Comparison of ENCODE assay signal across 19 mouse cellular contexts in genomic region chr2:158302807-158303206, GRCm38 (mm10). TPM values are rescaled to one million over a fixed set of nuclear protein-coding genes. Genes with fewer than 3 reads are reported as not detected.
"Had no signal": no experiment of that assay in that cellular context is flagged by ENCODE, and none has a peak within 500 bp of the region (broad histone marks: within the 10 kb centered on the region; RNA-seq: fewer than 3 reads in every experiment).

No protein-coding gene starts in this region.

- H3K4me3 ChIP-seq: limb, embryonic 15.5 days; midbrain, embryonic 13.5 days had no signal

- H3K27me3 ChIP-seq: limb, embryonic 15.5 days; midbrain, embryonic 13.5 days had no signal

- H3K27ac ChIP-seq: kidney, postnatal 0 days; limb, embryonic 15.5 days; midbrain, embryonic 13.5 days had no signal

- DNase-seq: kidney, adult 9 months; layer of hippocampus, adult 9-11 months; layer of hippocampus, postnatal 36 days; lung, adult 2 months; lung, postnatal 36 days; spleen, adult 18-20 months; thymus, adult 2 months; thymus, postnatal 25 days had no signal

- H3K9me3 ChIP-seq: limb, embryonic 15.5 days; midbrain, embryonic 13.5 days had no signal

- H3K9ac ChIP-seq: limb, embryonic 15.5 days; midbrain, embryonic 13.5 days had no signal

- H3K4me1 ChIP-seq: midbrain, embryonic 13.5 days had no signal

- H3K4me2 ChIP-seq: limb, embryonic 15.5 days; midbrain, embryonic 13.5 days had no signal

- H3K36me3 ChIP-seq: limb, embryonic 15.5 days; midbrain, embryonic 13.5 days had no signal

- ATAC-seq: intestine, embryonic 16.5 days; lung, postnatal 0 days; midbrain, embryonic 13.5 days had no signal

RNA-seq across cellular contexts. Expression of gene Bpi, which starts 44.9 kb away (rescaled TPM):
- total RNA-seq: layer of hippocampus, postnatal 36 days; left cerebral cortex, adult 8-10 months; left cerebral cortex, postnatal 25 days had no signal
- polyA plus RNA-seq: intestine, embryonic 16.5 days; limb, embryonic 11.5 days; limb, embryonic 15.5 days; lung, adult 2 months; lung, postnatal 0 days; midbrain, embryonic 13.5 days; midbrain, postnatal 0 days; stomach, embryonic 14.5 days; urinary bladder, adult 2 months had no signal
